Mouse (Mus musculus) E14TG2a.4 (cell line): ENCODE data around the gene Spen.

Source experiments
- CTCF ChIP-seq: conservative IDR thresholded peaks from 2 replicates; pipeline ENCODE4 v1.5.1; 2014; ENCODE audit warnings: low read length
- NANOG ChIP-seq: IDR thresholded peaks from 2 replicates; pipeline ENCODE4 v1.6.1; 2014; ENCODE audit warnings: borderline replicate concordance, low read length, mixed read lengths
- POU5F1 ChIP-seq: IDR thresholded peaks from 2 replicates; pipeline ENCODE4 v1.6.1; 2014; ENCODE audit warnings: low read length, borderline replicate concordance

- TF ChIP-seq CTCF (no peak), POU5F1 (no peak), NANOG (no peak)
Observed at GRCm38 (mm10) chr4:141484071-141484470, 54.3 kb downstream of the Spen start.
